Mouse (Mus musculus) limb, embryonic 14.5 days (tissue): Measurements from ENCODE around the gene Trpv2. TPM values are rescaled to one million over a fixed set of nuclear protein-coding genes. Genes with fewer than 3 reads are reported as not detected.

Experiments used
- ATAC-seq: fragments of 200-750 bp; cut with Nextera tagmentation; 2 replicates; pipeline ENCODE4 v1.8.0; 2017; ENCODE audit warnings: low read depth, moderate number of reproducible peaks, moderate TSS enrichment; ENCODE audit not compliant: low FRiP score
- DNase-seq: peaks from one replicate; pipeline ENCODE4 v3.0.0-alpha.2; 2015; ENCODE audit warnings: low spot score
- H3K27ac ChIP-seq: fragments of 300-500 bp; sonication (generic); replicated peaks from 2 replicates; pipeline ENCODE4 v1.5.1; 2014; ENCODE audit warnings: low read depth, mild to moderate bottlenecking, low read length, moderate library complexity, mixed read lengths
- H3K27me3 ChIP-seq: fragments of 300-500 bp; sonication (generic); 2 replicates; pipeline ENCODE4 v1.6.1; 2014; ENCODE audit warnings: low read length, mixed read lengths; ENCODE audit not compliant: control insufficient read depth, insufficient read depth
- H3K36me3 ChIP-seq: fragments of 300-500 bp; sonication (generic); 2 replicates; pipeline ENCODE4 v1.6.1; 2014; ENCODE audit warnings: mild to moderate bottlenecking, low read length, moderate library complexity, mixed read lengths; ENCODE audit not compliant: control insufficient read depth, insufficient read depth
- H3K4me1 ChIP-seq: fragments of 300-500 bp; sonication (generic); 2 replicates; pipeline ENCODE4 v1.6.1; 2014; ENCODE audit warnings: antibody characterized with exemption, low read length, mixed read lengths; ENCODE audit not compliant: control insufficient read depth, insufficient read depth
- H3K4me2 ChIP-seq: fragments of 300-500 bp; sonication (generic); replicated peaks from 2 replicates; pipeline ENCODE4 v1.6.1; 2014; ENCODE audit warnings: low read depth, mild to moderate bottlenecking, low read length, moderate library complexity; ENCODE audit not compliant: severe bottlenecking
- H3K4me3 ChIP-seq: fragments of 300-500 bp; sonication (generic); replicated peaks from 2 replicates; pipeline ENCODE4 v1.5.1; 2014; ENCODE audit warnings: low read length
- H3K9ac ChIP-seq: fragments of 300-500 bp; sonication (generic); 2 replicates; pipeline ENCODE4 v1.6.1; 2014; ENCODE audit warnings: mild to moderate bottlenecking, low read depth, low read length, moderate library complexity; ENCODE audit not compliant: severe bottlenecking
- H3K9me3 ChIP-seq: fragments of 300-500 bp; sonication (generic); 2 replicates; pipeline ENCODE4 v1.6.1; 2016; ENCODE audit warnings: low read length; ENCODE audit not compliant: control insufficient read depth
- POLR2A ChIP-seq: fragments of 200-500 bp; IDR thresholded peaks from 2 replicates; pipeline ENCODE4 v1.8.0; 2012; ENCODE audit warnings: inconsistent platforms, mild to moderate bottlenecking, moderate library complexity, borderline replicate concordance; ENCODE audit not compliant: insufficient read depth, insufficient read length; ENCODE audit errors: extremely low read depth
- WGBS: fragments of 180-500 bp; shearing (Covaris S2); extraction: QIAGEN DNeasy Blood & Tissue Kit; methylation state at CpG from one replicate; pipeline ENCODE4 v1.1.7; 2014; 5-methylcytosine and 5-hydroxymethylcytosine counted together
- polyA plus RNA-seq, 2 experiments: library from polyadenylated mRNA; depleted of rRNA in 1 of 2; stranded (reverse) in 1 of 2; unstranded in 1 of 2; fragments of >200 nt; fragmentation: Nextera tagmentation in 1 of 2; extraction: Ambion mirVana in 1 of 2; gene quantifications; 2 replicates each; pipeline versions ENCODE4 v1.2.1 to v1.2.3; 2012 to 2014

Trpv2 gene
- polyA plus RNA-seq, 2 experiments: 2.7 to 2.9 TPM

DNA sequence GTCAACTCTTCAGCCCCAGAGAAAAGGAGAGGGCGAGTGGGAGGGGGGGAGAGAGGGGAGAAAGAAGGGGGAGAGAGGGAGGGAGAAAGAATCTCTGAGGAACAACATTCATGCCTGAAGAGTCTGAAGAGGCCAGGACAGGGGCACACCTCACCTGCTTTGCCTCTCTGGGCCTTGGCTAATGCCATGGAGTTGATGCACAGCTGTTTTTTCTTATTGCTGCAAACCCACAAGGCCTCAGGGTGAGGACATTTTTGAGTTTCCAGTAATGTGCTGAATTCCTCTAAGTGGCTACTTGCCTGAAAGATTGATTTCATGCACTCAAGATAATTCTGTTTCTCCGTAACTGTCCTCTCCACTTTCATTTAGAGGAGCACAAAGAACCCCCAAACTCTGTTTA is 16.1 kb upstream of the Trpv2 start:
- peaks cover 21% of the 10 kb centered on the region for H3K36me3 ChIP-seq
- no peak for ATAC-seq
- 64% methylated on average over 2 of the region's 2 CpGs for WGBS
- DNase-seq: no peak
- no peak for TF ChIP-seq POLR2A
- no peaks in the 10 kb centered on the region for H3K9me3 ChIP-seq
- no peak overlapping the region for H3K27ac ChIP-seq
- H3K4me3 ChIP-seq: no peak overlapping the region
- no peak overlapping the region for H3K9ac ChIP-seq
- no peaks in the 10 kb centered on the region for H3K27me3 ChIP-seq
- H3K4me1 ChIP-seq: peaks cover 17% of the 10 kb centered on the region
- H3K4me2 ChIP-seq: no peak overlapping the region

DNA sequence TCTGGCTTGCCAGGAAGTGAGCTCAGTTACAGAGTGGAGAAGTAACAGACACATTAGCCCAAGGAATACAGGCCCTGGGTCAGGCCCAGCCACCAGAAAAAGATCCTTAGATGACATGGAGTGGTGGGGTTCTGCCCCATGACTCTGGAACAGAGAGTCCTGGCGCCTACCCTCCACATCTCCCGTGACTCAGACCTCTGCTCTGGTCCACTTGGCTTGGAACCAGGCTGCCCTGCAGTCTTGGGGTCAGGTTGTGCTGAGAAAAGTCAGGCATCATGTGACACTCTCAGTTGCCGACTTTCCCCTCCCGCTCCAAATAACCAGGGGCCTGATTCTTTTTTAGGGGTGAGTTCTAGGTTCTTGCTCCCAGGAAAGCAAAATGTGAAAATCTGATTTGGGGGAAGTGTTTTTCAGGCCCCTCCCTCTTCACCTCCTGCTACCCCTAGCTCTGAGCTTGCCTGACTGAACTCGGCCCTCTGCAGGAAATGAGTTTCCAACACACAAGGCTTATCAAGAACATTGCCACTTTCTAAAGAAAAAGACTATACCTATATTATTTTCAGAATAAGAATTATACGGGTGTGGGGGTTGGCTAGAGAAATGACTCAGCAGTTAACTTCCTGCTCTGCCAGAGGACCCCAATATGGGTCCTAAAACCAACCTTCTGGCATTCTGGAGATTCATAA is 15.2 kb upstream of the Trpv2 start:
- no peak overlapping the region for H3K9ac ChIP-seq
- ATAC-seq: no peak
- H3K36me3 ChIP-seq: peaks cover 11% of the 10 kb centered on the region
- H3K27ac ChIP-seq: no peak overlapping the region
- no peak overlapping the region for H3K4me3 ChIP-seq
- no peaks in the 10 kb centered on the region for H3K27me3 ChIP-seq
- WGBS: 52% methylated on average over 6 of the region's 6 CpGs
- TF ChIP-seq POLR2A: no peak
- peaks cover 8% of the 10 kb centered on the region for H3K4me1 ChIP-seq
- H3K9me3 ChIP-seq: no peaks in the 10 kb centered on the region
- no peak for DNase-seq
- H3K4me2 ChIP-seq: no peak overlapping the region

DNA sequence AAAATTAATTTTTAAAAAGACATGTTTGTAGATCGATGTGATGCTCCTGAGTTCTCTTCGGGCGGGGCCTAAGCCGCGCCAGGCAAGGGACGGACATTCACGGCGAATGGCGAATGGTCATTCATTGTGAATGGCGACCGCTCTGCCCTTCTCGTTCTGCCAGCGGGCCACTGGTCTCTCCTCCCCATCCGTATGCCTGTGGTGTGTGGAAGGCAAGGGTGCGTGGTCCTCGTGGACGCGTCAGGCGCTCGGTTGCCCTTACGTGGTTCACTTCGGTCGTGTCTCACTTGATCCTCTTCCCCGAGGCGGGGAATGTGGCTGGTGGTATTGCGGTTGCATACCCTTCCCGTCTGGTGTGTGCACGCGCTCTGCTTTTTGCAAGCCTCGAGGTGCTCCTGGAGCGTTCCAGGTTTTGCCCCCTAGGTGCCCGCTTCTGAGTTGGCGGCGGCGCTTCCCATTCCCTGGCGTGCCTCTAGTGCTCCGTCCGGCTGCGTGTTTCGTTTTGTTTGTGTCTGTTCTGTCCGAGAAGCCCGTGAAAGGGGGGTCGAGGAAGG is 13.7 kb upstream of the Trpv2 start:
- Histone ChIP-seq H3K4me3 (peak overlapping the region; percentile 19), H3K9me3 (no peaks in the 10 kb centered on the region), H3K27me3 (no peaks in the 10 kb centered on the region), H3K27ac (no peak overlapping the region), H3K9ac (peak overlapping the region; percentile 0; the same call in 1 of the 2 replicates), H3K4me2 (peak overlapping the region; percentile 49), H3K36me3 (no peaks in the 10 kb centered on the region), H3K4me1 (no peaks in the 10 kb centered on the region)
- ATAC-seq (no peak), DNase-seq (no peak)
- TF ChIP-seq POLR2A: no peak
- 32% methylated on average over 43 of the region's 43 CpGs for WGBS

DNA sequence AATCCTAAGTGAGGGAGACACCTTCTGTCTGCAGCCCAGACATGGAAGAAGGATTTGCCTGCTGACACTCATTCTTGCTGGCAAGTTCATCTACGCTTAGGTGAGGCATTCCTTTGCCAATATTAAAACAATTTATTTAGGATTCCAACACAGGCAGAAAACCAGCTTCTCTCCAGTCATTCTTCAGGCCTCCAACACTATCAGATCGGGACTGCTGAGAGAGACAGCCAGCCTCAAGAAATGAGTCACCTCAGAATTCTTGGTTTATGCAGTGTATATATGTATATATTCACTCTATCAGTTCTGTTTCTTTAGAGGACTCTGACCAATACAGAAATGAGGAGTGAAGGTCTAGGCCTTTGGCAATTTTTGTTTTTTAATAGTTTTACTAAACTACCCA is 10.7 kb upstream of the Trpv2 start:
- DNase-seq (no peak), ATAC-seq (no peak)
- Histone ChIP-seq H3K9ac (no peak overlapping the region), H3K9me3 (no peaks in the 10 kb centered on the region), H3K4me3 (no peak overlapping the region), H3K27me3 (no peaks in the 10 kb centered on the region), H3K4me2 (no peak overlapping the region), H3K4me1 (no peaks in the 10 kb centered on the region), H3K27ac (no peak overlapping the region), H3K36me3 (no peaks in the 10 kb centered on the region)
- WGBS: 77% methylated on average over 2 of the region's 2 CpGs
- no peak for TF ChIP-seq POLR2A

DNA sequence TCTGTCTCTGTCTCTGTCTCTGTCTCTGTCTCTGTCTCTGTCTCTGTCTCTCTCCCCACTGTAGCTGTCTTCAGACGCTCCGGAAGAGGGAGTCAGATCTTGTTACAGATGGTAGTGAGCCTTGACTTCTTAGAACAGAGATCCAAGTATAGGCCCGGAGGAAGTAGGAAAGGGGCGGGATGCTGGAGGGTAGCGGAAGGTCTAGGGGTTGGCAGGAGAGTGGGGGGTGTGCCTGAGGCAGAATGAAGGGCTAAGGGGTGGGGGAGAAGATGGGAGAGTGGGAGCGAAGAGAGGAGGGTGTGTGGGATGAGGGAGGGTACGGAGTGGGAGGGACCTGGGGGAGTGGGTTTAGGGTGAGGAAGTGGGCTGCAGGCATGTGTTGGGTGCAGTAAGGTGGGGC is 8.5 kb upstream of the Trpv2 start:
- H3K9me3 ChIP-seq: no peaks in the 10 kb centered on the region
- no peak overlapping the region for H3K27ac ChIP-seq
- H3K4me3 ChIP-seq: no peak overlapping the region
- H3K4me1 ChIP-seq: no peaks in the 10 kb centered on the region
- no peak overlapping the region for H3K9ac ChIP-seq
- DNase-seq (no peak), ATAC-seq (no peak)
- WGBS: 70% methylated on average over 7 of the region's 7 CpGs
- no peak for TF ChIP-seq POLR2A
- no peaks in the 10 kb centered on the region for H3K36me3 ChIP-seq
- no peaks in the 10 kb centered on the region for H3K27me3 ChIP-seq
- H3K4me2 ChIP-seq: no peak overlapping the region
